ENCODE assay signal across 8 mouse cellular contexts in genomic region chr17:48281739-48282085, GRCm38 (mm10). TPM values are rescaled to one million over a fixed set of nuclear protein-coding genes. Genes with fewer than 3 reads are reported as not detected.
A peak's percentile ranks its signal among the peaks of the same experiment; 100 is the strongest.
DNase-seq lines count a peak whose midpoint lies in the region; ATAC-seq and TF ChIP-seq lines count a peak whose summit lies in the region.

No protein-coding gene starts in this region.

- H3K4me1 ChIP-seq in heart, embryonic 13.5 days = peaks cover 11% of the 10 kb centered on the region
- H3K4me1 ChIP-seq in hindbrain, embryonic 12.5 days = peaks cover 8% of the 10 kb centered on the region; the same call in 1 of the 2 replicates
- H3K4me1 ChIP-seq in midbrain, embryonic 11.5 days (ENCODE audit: control insufficient read depth, insufficient read depth, low read length) = peaks cover 8% of the 10 kb centered on the region

- no peaks in the 10 kb centered on the region for H3K36me3 ChIP-seq in heart, embryonic 13.5 days
- no peaks in the 10 kb centered on the region for H3K36me3 ChIP-seq in hindbrain, embryonic 12.5 days
- H3K36me3 ChIP-seq in midbrain, embryonic 11.5 days (ENCODE audit: control insufficient read depth, insufficient read depth, low read length) = no peaks in the 10 kb centered on the region

- WGBS in heart, embryonic 13.5 days = 5% methylated on average over 3 of the region's 3 CpGs
- WGBS in hindbrain, embryonic 12.5 days = 4% methylated on average over 3 of the region's 3 CpGs
- WGBS in midbrain, embryonic 11.5 days = 3% methylated on average over 3 of the region's 3 CpGs

- peak overlapping the region; percentile 43 for H3K4me3 ChIP-seq in heart, embryonic 13.5 days
- H3K4me3 ChIP-seq in hindbrain, embryonic 12.5 days = peak overlapping the region; percentile 30
- H3K4me3 ChIP-seq in midbrain, embryonic 11.5 days (ENCODE audit: low read depth, low read length) = peak overlapping the region; percentile 24; the same call in 1 of the 2 replicates

- H3K4me2 ChIP-seq in heart, embryonic 13.5 days = peak overlapping the region; percentile 67
- H3K4me2 ChIP-seq in hindbrain, embryonic 12.5 days (replicated peaks) = peak overlapping the region; percentile 56
- peak overlapping the region; percentile 50 for H3K4me2 ChIP-seq in midbrain, embryonic 11.5 days

- no peaks in the 10 kb centered on the region for H3K9me3 ChIP-seq in heart, embryonic 13.5 days
- no peaks in the 10 kb centered on the region for H3K9me3 ChIP-seq in hindbrain, embryonic 12.5 days (replicated peaks)
- H3K9me3 ChIP-seq in midbrain, embryonic 11.5 days (ENCODE audit: control insufficient read depth, low read length) = no peaks in the 10 kb centered on the region

- H3K9ac ChIP-seq in heart, embryonic 13.5 days = peak overlapping the region; percentile 73
- H3K9ac ChIP-seq in hindbrain, embryonic 12.5 days = peak overlapping the region; percentile 53
- peak overlapping the region; percentile 67 for H3K9ac ChIP-seq in midbrain, embryonic 11.5 days (ENCODE audit: low read length)

- DNase-seq in heart, adult 8-10 months (ENCODE audit: low spot score) = no peak
- peak; percentile 85 for DNase-seq in brain, embryonic 14.5 days (ENCODE audit: low read depth)
- no peak for DNase-seq in midbrain, embryonic 11.5 days (ENCODE audit: low spot score, missing footprints)
- DNase-seq in gastrocnemius, postnatal 25 days = no peak
- no peak for DNase-seq in lung, postnatal 10 days

- no peaks in the 10 kb centered on the region for H3K27me3 ChIP-seq in heart, embryonic 13.5 days (replicated peaks)
- H3K27me3 ChIP-seq in hindbrain, embryonic 12.5 days = no peaks in the 10 kb centered on the region
- H3K27me3 ChIP-seq in midbrain, embryonic 11.5 days (ENCODE audit: control insufficient read depth, insufficient read depth, low read length) = no peaks in the 10 kb centered on the region

- peak; percentile 34; the same call in 1 of the 2 replicates for TF ChIP-seq POLR2A in brain, embryonic 14.5 days (IDR thresholded peaks at IDR 0.05; ENCODE audit: borderline replicate concordance, extremely low read depth, insufficient read depth, insufficient read length, poor library complexity, severe bottlenecking)

- ATAC-seq in heart, embryonic 13.5 days (ENCODE audit: extremely low read depth, insufficient number of reproducible peaks, low FRiP score, low TSS enrichment) = no peak
- 0 out of 2 replicates have a peak, but pooled peaks have one; percentile 16 for ATAC-seq in hindbrain, embryonic 12.5 days (ENCODE audit: low FRiP score)
- peak; percentile 59; the same call in 1 of the 2 replicates for ATAC-seq in midbrain, embryonic 11.5 days (ENCODE audit: low FRiP score)
- ATAC-seq in megakaryocyte, adult 5-6 weeks (ENCODE audit: poor library complexity, severe bottlenecking) = no peak

- H3K27ac ChIP-seq in heart, embryonic 13.5 days (replicated peaks) = no peak overlapping the region
- H3K27ac ChIP-seq in hindbrain, embryonic 12.5 days = no peak overlapping the region
- H3K27ac ChIP-seq in midbrain, embryonic 11.5 days (ENCODE audit: low read depth, low read length) = no peak overlapping the region

- no peak for TF ChIP-seq CTCF in brain, embryonic 14.5 days (IDR thresholded peaks at IDR 0.05; ENCODE audit: borderline replicate concordance, extremely low read depth, insufficient read depth, insufficient read length)

RNA-seq across cellular contexts. Expression of gene Treml2, which starts 17.6 kb away (rescaled TPM):
- 0.37 and 0.52 TPM in 2 replicates for polyA plus RNA-seq in heart, embryonic 13.5 days (2015; fragmentation: Nextera tagmentation; extraction: Ambion mirVana)
- total RNA-seq in heart, adult 8-10 months (2022) = under 1 TPM; 0.56 to 0.82 (median 0.64) TPM
- polyA plus RNA-seq in brain, embryonic 14.5 days (2012; rRNA removed) = 0.19 and 0.42 TPM in 2 replicates
- 0.25 and 0.81 TPM in 2 replicates for polyA plus RNA-seq in hindbrain, embryonic 12.5 days (2016; fragmentation: Nextera tagmentation; extraction: Ambion mirVana)
- polyA plus RNA-seq in midbrain, embryonic 11.5 days (2014; fragmentation: Nextera tagmentation; extraction: Ambion mirVana) = 0.23 and 0.37 TPM in 2 replicates
- total RNA-seq in megakaryocyte, adult 5-6 weeks (2015) = 48.1 and 51.7 TPM in 2 replicates
- 45.3 and 52.1 TPM in 2 replicates for total RNA-seq in megakaryocyte, adult 5-6 weeks (2017)
- under 1 TPM in 1 of 2 experiments, not detected in 1; 0.08 TPM for total RNA-seq in gastrocnemius, postnatal 25 days (2021)

RNA-seq across cellular contexts. Expression of gene Treml4, which starts 17.6 kb away (rescaled TPM):
- 0.22 and 0.59 TPM in 2 replicates for polyA plus RNA-seq in heart, embryonic 13.5 days (2015; fragmentation: Nextera tagmentation; extraction: Ambion mirVana)
- under 1 TPM in 2 of 4 experiments, not detected in 2; 0.17 to 0.19 TPM for total RNA-seq in heart, adult 8-10 months (2022)
- 0.05 TPM in 1 of 2 replicates, not detected in the other for polyA plus RNA-seq in brain, embryonic 14.5 days (2012; rRNA removed)
- not detected in 2 replicates for polyA plus RNA-seq in hindbrain, embryonic 12.5 days (2016; fragmentation: Nextera tagmentation; extraction: Ambion mirVana)
- 0.18 and 0.33 TPM in 2 replicates for polyA plus RNA-seq in midbrain, embryonic 11.5 days (2014; fragmentation: Nextera tagmentation; extraction: Ambion mirVana)
- total RNA-seq in megakaryocyte, adult 5-6 weeks (2015) = 5.5 and 6.3 TPM in 2 replicates
- total RNA-seq in megakaryocyte, adult 5-6 weeks (2017) = 15.4 and 20.2 TPM in 2 replicates
- not detected for total RNA-seq in gastrocnemius, postnatal 25 days (2021)

RNA-seq across cellular contexts. Expression of gene Trem3, which starts 34.1 kb away (rescaled TPM):
- polyA plus RNA-seq in heart, embryonic 13.5 days (2015; fragmentation: Nextera tagmentation; extraction: Ambion mirVana) = not detected in 2 replicates
- not detected for total RNA-seq in heart, adult 8-10 months (2022)
- 0.08 TPM in 1 of 2 replicates, not detected in the other for polyA plus RNA-seq in brain, embryonic 14.5 days (2012; rRNA removed)
- not detected in 2 replicates for polyA plus RNA-seq in hindbrain, embryonic 12.5 days (2016; fragmentation: Nextera tagmentation; extraction: Ambion mirVana)
- not detected in 2 replicates for polyA plus RNA-seq in midbrain, embryonic 11.5 days (2014; fragmentation: Nextera tagmentation; extraction: Ambion mirVana)
- 77.8 and 87.0 TPM in 2 replicates for total RNA-seq in megakaryocyte, adult 5-6 weeks (2015)
- 72.1 and 98.8 TPM in 2 replicates for total RNA-seq in megakaryocyte, adult 5-6 weeks (2017)
- not detected for total RNA-seq in gastrocnemius, postnatal 25 days (2021)

RNA-seq across cellular contexts. Expression of gene B430306N03Rik, which starts 34.2 kb away (rescaled TPM):
- polyA plus RNA-seq in heart, embryonic 13.5 days (2015; fragmentation: Nextera tagmentation; extraction: Ambion mirVana) = 0.17 and 0.24 TPM in 2 replicates
- 1 to 10 TPM in 1 of 4 experiments, under 1 TPM in 3; 0.12 to 1.1 (median 0.16) TPM for total RNA-seq in heart, adult 8-10 months (2022)
- polyA plus RNA-seq in brain, embryonic 14.5 days (2012; rRNA removed) = 0.06 and 0.26 TPM in 2 replicates
- polyA plus RNA-seq in hindbrain, embryonic 12.5 days (2016; fragmentation: Nextera tagmentation; extraction: Ambion mirVana) = 0.05 TPM in 1 of 2 replicates, not detected in the other
- polyA plus RNA-seq in midbrain, embryonic 11.5 days (2014; fragmentation: Nextera tagmentation; extraction: Ambion mirVana) = 0.03 TPM in 1 of 2 replicates, not detected in the other
- 68.9 and 78.4 TPM in 2 replicates for total RNA-seq in megakaryocyte, adult 5-6 weeks (2015)
- total RNA-seq in megakaryocyte, adult 5-6 weeks (2017) = 34.0 and 39.6 TPM in 2 replicates
- not detected for total RNA-seq in gastrocnemius, postnatal 25 days (2021)

RNA-seq across cellular contexts. Expression of gene Trem1, which starts 49.1 kb away (rescaled TPM):
- 0.05 and 0.13 TPM in 2 replicates for polyA plus RNA-seq in heart, embryonic 13.5 days (2015; fragmentation: Nextera tagmentation; extraction: Ambion mirVana)
- under 1 TPM in 2 of 4 experiments, not detected in 2; 0.12 to 0.49 TPM for total RNA-seq in heart, adult 8-10 months (2022)
- polyA plus RNA-seq in brain, embryonic 14.5 days (2012; rRNA removed) = not detected in 2 replicates
- polyA plus RNA-seq in hindbrain, embryonic 12.5 days (2016; fragmentation: Nextera tagmentation; extraction: Ambion mirVana) = 0.10 and 0.14 TPM in 2 replicates
- polyA plus RNA-seq in midbrain, embryonic 11.5 days (2014; fragmentation: Nextera tagmentation; extraction: Ambion mirVana) = 0.12 TPM in 1 of 2 replicates, not detected in the other
- total RNA-seq in megakaryocyte, adult 5-6 weeks (2015) = 5.4 and 6.6 TPM in 2 replicates
- 18.9 and 19.2 TPM in 2 replicates for total RNA-seq in megakaryocyte, adult 5-6 weeks (2017)
- total RNA-seq in gastrocnemius, postnatal 25 days (2021) = not detected

Comparison
In these comparisons a context has a peak if more than half of its experiments do, and no peak if none do; other contexts are left out.
1. ATAC-seq: peak in hindbrain, embryonic 12.5 days (single experiment) and midbrain, embryonic 11.5 days (single experiment); none in heart, embryonic 13.5 days (single experiment) and megakaryocyte, adult 5-6 weeks (single experiment).
2. Peak in every context shown above with its lines, with median percentiles within 50 percentile points of each other: H3K4me2 ChIP-seq, H3K4me3 ChIP-seq and H3K9ac ChIP-seq.